Comparison of ENCODE assay signal across 8 mouse cellular contexts in genomic region chr2:34869680-34870079, GRCm38 (mm10). TPM values are rescaled to one million over a fixed set of nuclear protein-coding genes. Genes with fewer than 3 reads are reported as not detected.
DNase-seq lines count a peak whose midpoint lies in the region; ATAC-seq lines count a peak whose summit lies in the region.

No protein-coding gene starts in this region.

- no peak for ATAC-seq in hindbrain, embryonic 12.5 days (ENCODE audit: low FRiP score)

- peaks cover 20% of the 10 kb centered on the region for H3K27me3 ChIP-seq in hindbrain, embryonic 12.5 days
- peaks cover 25% of the 10 kb centered on the region for H3K27me3 ChIP-seq in midbrain, embryonic 10.5 days (ENCODE audit: low read depth, poor library complexity, severe bottlenecking)

- peaks cover 36% of the 10 kb centered on the region for H3K4me1 ChIP-seq in hindbrain, embryonic 12.5 days
- H3K4me1 ChIP-seq in midbrain, embryonic 10.5 days = peaks cover 37% of the 10 kb centered on the region

- peak; percentile 57 for DNase-seq in spleen, adult 12 weeks (ENCODE audit: low spot score)
- DNase-seq in spleen, adult 18-20 months = no peak
- peak; percentile 29 for DNase-seq in embryo, embryonic 10 days (ENCODE audit: low spot score)
- DNase-seq in midbrain, embryonic 10.5 days (ENCODE audit: low spot score) = no peak
- DNase-seq in gastrocnemius, adult 18-20 months (ENCODE audit: low spot score) = no peak
- DNase-seq in cerebellum, postnatal 10 days = no peak
- DNase-seq in layer of hippocampus, postnatal 25 days (ENCODE audit: extremely low spot score in 1 of 2, low spot score in 1 of 2) = no peak

- peak overlapping the region; percentile 87 for H3K9ac ChIP-seq in hindbrain, embryonic 12.5 days

- peak overlapping the region; percentile 56 for H3K4me2 ChIP-seq in hindbrain, embryonic 12.5 days (replicated peaks)

- 45% methylated on average over 5 of the region's 5 CpGs for WGBS in hindbrain, embryonic 12.5 days
- WGBS in midbrain, embryonic 10.5 days = 53% methylated on average over 5 of the region's 5 CpGs

- peaks cover 12% of the 10 kb centered on the region for H3K36me3 ChIP-seq in hindbrain, embryonic 12.5 days
- H3K36me3 ChIP-seq in midbrain, embryonic 10.5 days = peaks cover 30% of the 10 kb centered on the region

- peak overlapping the region; percentile 77 for H3K4me3 ChIP-seq in hindbrain, embryonic 12.5 days
- peak overlapping the region; percentile 66 for H3K4me3 ChIP-seq in midbrain, embryonic 10.5 days

- no peaks in the 10 kb centered on the region for H3K9me3 ChIP-seq in hindbrain, embryonic 12.5 days (replicated peaks)
- H3K9me3 ChIP-seq in midbrain, embryonic 10.5 days (replicated peaks) = no peaks in the 10 kb centered on the region

- H3K27ac ChIP-seq in hindbrain, embryonic 12.5 days = 0 out of 2 replicates have a peak overlapping the region, but pooled peaks have one; percentile 30
- peak overlapping the region; percentile 92 for H3K27ac ChIP-seq in midbrain, embryonic 10.5 days (replicated peaks)

RNA-seq across cellular contexts. Expression of gene Cutal, which starts 4.5 kb away (rescaled TPM):
- polyA plus RNA-seq in hindbrain, embryonic 12.5 days (2016; fragmentation: Nextera tagmentation; extraction: Ambion mirVana) = 0.23 TPM in 1 of 2 replicates, not detected in the other
- polyA plus RNA-seq in midbrain, embryonic 10.5 days (2016; fragmentation: Nextera tagmentation; extraction: Ambion mirVana) = 0.11 TPM in 1 of 2 replicates, not detected in the other
- under 1 TPM; 0.33 to 0.37 TPM for total RNA-seq in gastrocnemius, adult 18-20 months (2021)
- total RNA-seq in layer of hippocampus, postnatal 25 days (2021) = under 1 TPM; 0.44 to 0.49 TPM

RNA-seq across cellular contexts. Expression of gene Psmd5, which starts 5.1 kb away (rescaled TPM):
- 92.0 and 97.1 TPM in 2 replicates for polyA plus RNA-seq in hindbrain, embryonic 12.5 days (2016; fragmentation: Nextera tagmentation; extraction: Ambion mirVana)
- 135 and 139 TPM in 2 replicates for polyA plus RNA-seq in midbrain, embryonic 10.5 days (2016; fragmentation: Nextera tagmentation; extraction: Ambion mirVana)
- 10 to 100 TPM; 11.9 to 17.4 TPM for total RNA-seq in gastrocnemius, adult 18-20 months (2021)
- total RNA-seq in layer of hippocampus, postnatal 25 days (2021) = 10 to 100 TPM; 40.2 to 46.1 TPM

RNA-seq across cellular contexts. Expression of gene Gm34653, which starts 36.9 kb away (rescaled TPM):
- not detected in 2 replicates for polyA plus RNA-seq in hindbrain, embryonic 12.5 days (2016; fragmentation: Nextera tagmentation; extraction: Ambion mirVana)
- polyA plus RNA-seq in midbrain, embryonic 10.5 days (2016; fragmentation: Nextera tagmentation; extraction: Ambion mirVana) = not detected in 2 replicates
- total RNA-seq in gastrocnemius, adult 18-20 months (2021) = under 1 TPM; 0.36 to 0.62 TPM
- total RNA-seq in layer of hippocampus, postnatal 25 days (2021) = not detected

RNA-seq across cellular contexts. Expression of gene Fbxw2, which starts 43.6 kb away (rescaled TPM):
- 76.8 and 81.8 TPM in 2 replicates for polyA plus RNA-seq in hindbrain, embryonic 12.5 days (2016; fragmentation: Nextera tagmentation; extraction: Ambion mirVana)
- polyA plus RNA-seq in midbrain, embryonic 10.5 days (2016; fragmentation: Nextera tagmentation; extraction: Ambion mirVana) = 74.0 and 80.3 TPM in 2 replicates
- 10 to 100 TPM; 48.0 to 50.7 TPM for total RNA-seq in gastrocnemius, adult 18-20 months (2021)
- total RNA-seq in layer of hippocampus, postnatal 25 days (2021) = 10 to 100 TPM; 82.5 to 84.3 TPM

RNA-seq across cellular contexts. Expression of gene Phf19, which starts 44.1 kb away (rescaled TPM):
- polyA plus RNA-seq in hindbrain, embryonic 12.5 days (2016; fragmentation: Nextera tagmentation; extraction: Ambion mirVana) = 1.6 TPM in 2 replicates
- polyA plus RNA-seq in midbrain, embryonic 10.5 days (2016; fragmentation: Nextera tagmentation; extraction: Ambion mirVana) = 2.6 and 2.8 TPM in 2 replicates
- total RNA-seq in gastrocnemius, adult 18-20 months (2021) = under 1 TPM; 0.59 to 0.71 TPM
- total RNA-seq in layer of hippocampus, postnatal 25 days (2021) = 1 to 10 TPM in 1 of 2 experiments, under 1 TPM in 1; 0.76 to 1.7 TPM

Comparison
In these comparisons a context has a peak if more than half of its experiments do, and no peak if none do; other contexts are left out.
1. DNase-seq: peak in spleen, adult 12 weeks (single experiment) and embryo, embryonic 10 days (single experiment); none in spleen, adult 18-20 months (0 of 2), midbrain, embryonic 10.5 days (single experiment), gastrocnemius, adult 18-20 months (single experiment), cerebellum, postnatal 10 days (0 of 2) and layer of hippocampus, postnatal 25 days (0 of 2).